Mouse (Mus musculus): ENCODE results near the gene Ifi205. TPM values are rescaled to one million over a fixed set of nuclear protein-coding genes. Genes with fewer than 3 reads are reported as not detected.
"Not testable (repeated sequence)": the region's sequence is repeated elsewhere in the genome, so short reads cannot be mapped to it uniquely, and the experiment has no call there.

The Ifi205 gene
- polyA plus RNA-seq, 1 experiment from 2014 or later, result 0.22 TPM

- H3K9ac ChIP-seq, result no peak within 1 kb of the TSS
- no peaks in the 10 kb centered on the region for H3K27me3 ChIP-seq
- H3K4me1 ChIP-seq, result no peaks in the 10 kb centered on the region
- ATAC-seq (ENCODE audit: low FRiP score, low read depth), result no peak
- H3K27ac ChIP-seq, result no peak within 1 kb of the TSS
- no peak within 1 kb of the TSS for H3K4me3 ChIP-seq
- WGBS, result 79% methylated on average over 7 of the region's 7 CpGs
- no peaks in the 10 kb centered on the region for H3K9me3 ChIP-seq
- H3K4me2 ChIP-seq (replicated peaks), result no peak within 1 kb of the TSS
- H3K36me3 ChIP-seq, result no peaks in the 10 kb centered on the region
Measured at GRCm38 (mm10) chr1:174040523-174041177, 9.0 kb upstream of the Ifi205 start, which contains the start of gene Olfr433. Gene Olfr433, plus strand, starts transcription at chr1:174040705.

- WGBS, result 90% methylated on average over 3 of the region's 3 CpGs
- no peak overlapping the region for H3K9ac ChIP-seq
- no peak overlapping the region for H3K4me2 ChIP-seq (replicated peaks)
- no peak overlapping the region for H3K27ac ChIP-seq
- H3K9me3 ChIP-seq, result no peaks in the 10 kb centered on the region
- H3K4me1 ChIP-seq, result no peaks in the 10 kb centered on the region
- no peak overlapping the region for H3K4me3 ChIP-seq
- ATAC-seq (ENCODE audit: low FRiP score, low read depth), result no peak
- H3K36me3 ChIP-seq, result no peaks in the 10 kb centered on the region
- no peaks in the 10 kb centered on the region for H3K27me3 ChIP-seq
Measured at GRCm38 (mm10) chr1:174038480-174038879, 6.9 kb upstream of the Ifi205 start.

- no peak for ATAC-seq (ENCODE audit: low FRiP score, low read depth)
- WGBS, result 38% methylated on average over 4 of the region's 4 CpGs
Measured at GRCm38 (mm10) chr1:174035841-174036240, 4.2 kb upstream of the Ifi205 start.

DNA sequence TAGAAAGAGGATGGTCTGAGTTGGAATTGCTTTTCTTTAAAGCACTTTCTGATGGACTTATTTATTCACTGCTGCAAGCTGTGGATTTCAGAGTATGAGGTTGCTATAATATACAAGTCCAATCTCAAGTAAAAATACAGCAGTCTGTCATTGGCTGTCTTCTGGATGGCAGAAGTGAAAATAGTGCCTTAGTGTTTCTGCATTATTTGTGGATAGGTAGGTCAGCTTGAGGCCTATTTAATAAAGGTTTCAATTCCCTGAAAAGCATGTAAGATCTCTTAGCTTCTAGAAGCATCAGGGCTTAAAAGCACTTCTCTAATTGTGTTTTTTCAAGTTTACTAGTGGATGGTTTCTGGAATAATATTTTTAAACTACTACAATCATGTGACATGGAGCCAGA lies 24.6 kb downstream of the Ifi205 start:
- H3K27ac ChIP-seq; ATAC-seq (ENCODE audit: low FRiP score, low read depth); H3K4me3 ChIP-seq: not testable (repeated sequence)

More at GRCm38 (mm10) chr1:174035841-174036240, 4.2 kb upstream of the Ifi205 start:
- Histone ChIP-seq H3K27me3 (no peaks in the 10 kb centered on the region), H3K4me1 (no peaks in the 10 kb centered on the region), H3K36me3 (no peaks in the 10 kb centered on the region), H3K4me2 (replicated peaks) (no peak overlapping the region), H3K4me3 (no peak overlapping the region), H3K9me3 (no peaks in the 10 kb centered on the region), H3K27ac (no peak overlapping the region), H3K9ac (no peak overlapping the region)

DNA sequence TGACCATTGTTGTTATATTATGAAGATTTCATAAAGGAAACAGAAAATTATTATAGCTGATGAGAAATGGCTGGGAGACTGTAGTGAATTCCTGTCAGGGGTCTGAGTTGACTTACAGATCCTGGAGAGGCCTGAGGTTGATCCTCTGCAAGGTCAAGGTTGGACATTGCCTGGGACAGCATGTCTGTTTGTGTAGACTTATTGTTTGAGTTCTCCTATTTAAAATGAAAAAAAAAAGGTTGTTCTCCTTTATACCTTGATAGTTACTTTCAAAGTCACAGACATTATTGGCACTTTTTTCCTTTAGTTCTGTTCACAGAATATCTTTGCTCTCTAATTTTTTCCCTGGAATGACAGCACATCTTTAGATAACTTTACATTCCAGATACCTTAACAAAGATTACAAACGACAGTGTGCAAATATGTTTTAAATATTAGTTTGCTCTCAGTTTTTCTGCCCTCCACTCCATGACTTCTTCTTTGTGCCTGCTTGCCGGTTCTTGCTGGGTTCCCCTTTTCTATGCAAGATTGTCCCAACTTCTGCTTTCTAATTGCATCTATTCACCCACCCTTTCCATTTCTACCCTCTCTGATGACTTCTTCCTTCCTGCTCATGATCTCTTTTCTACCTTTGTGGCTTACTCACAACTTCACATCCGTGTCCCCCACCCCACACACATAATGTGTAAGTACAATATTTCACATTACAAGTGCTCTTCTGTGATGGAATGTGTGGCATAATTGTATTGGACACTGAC lies 27.1 kb downstream of the Ifi205 start:
- not testable (repeated sequence) for H3K9me3 ChIP-seq; H3K4me3 ChIP-seq; H3K36me3 ChIP-seq; H3K27ac ChIP-seq; ATAC-seq (ENCODE audit: low FRiP score, low read depth); H3K4me2 ChIP-seq (replicated peaks); H3K9ac ChIP-seq; H3K4me1 ChIP-seq; H3K27me3 ChIP-seq
- 79% methylated on average over 2 of the region's 3 CpGs for WGBS

More for the DNA sequence above, 24.6 kb downstream of the Ifi205 start:
- H3K9ac ChIP-seq; H3K4me1 ChIP-seq; H3K9me3 ChIP-seq; H3K36me3 ChIP-seq; H3K27me3 ChIP-seq; H3K4me2 ChIP-seq (replicated peaks): not testable (repeated sequence)

- no peak overlapping the region for H3K4me3 ChIP-seq
- H3K4me1 ChIP-seq, result no peaks in the 10 kb centered on the region
- no peak for ATAC-seq (ENCODE audit: low FRiP score, low read depth)
- H3K36me3 ChIP-seq, result no peaks in the 10 kb centered on the region
- no peak overlapping the region for H3K4me2 ChIP-seq (replicated peaks)
- 76% methylated on average over 4 of the region's 4 CpGs for WGBS
- no peak overlapping the region for H3K27ac ChIP-seq
- no peaks in the 10 kb centered on the region for H3K27me3 ChIP-seq
- H3K9me3 ChIP-seq, result no peaks in the 10 kb centered on the region
- no peak overlapping the region for H3K9ac ChIP-seq
Measured at GRCm38 (mm10) chr1:173995003-173995402, 36.6 kb downstream of the Ifi205 start.

DNA sequence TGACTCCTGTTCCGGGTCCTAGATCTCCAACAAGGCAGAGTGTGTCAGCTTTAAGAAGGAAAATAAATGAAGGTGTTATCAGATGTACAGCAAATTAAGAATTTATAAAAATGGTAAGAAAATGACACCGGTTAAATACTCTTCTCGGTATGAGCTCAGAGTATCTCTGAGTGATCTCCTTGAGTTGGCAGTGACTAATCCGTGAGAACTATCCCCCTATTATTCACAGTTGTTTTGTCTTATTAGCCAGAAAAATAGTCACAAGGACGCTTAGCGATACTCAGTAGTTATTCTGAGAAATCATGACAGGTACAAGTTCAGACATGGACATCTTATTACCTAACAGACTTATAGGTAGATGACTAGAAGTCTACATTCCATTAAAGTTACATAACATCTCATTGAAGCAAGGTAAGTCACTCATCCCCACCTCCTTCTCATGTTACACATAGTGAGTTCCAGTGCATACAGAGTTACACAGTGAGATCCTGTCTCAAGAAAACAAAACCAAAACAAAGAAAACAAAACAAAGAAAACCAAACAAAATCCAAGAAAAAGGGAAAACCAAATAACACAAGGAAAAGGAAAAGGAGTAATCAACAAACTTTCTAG lies 48.8 kb downstream of the Ifi205 start, which contains the start of gene Ifi202b:
Gene Ifi202b, minus strand, starts transcription at position 51 of the 612 bp plus-strand sequence.
- 81% methylated on average over 6 of the region's 6 CpGs for WGBS
- H3K4me3 ChIP-seq; H3K4me2 ChIP-seq (replicated peaks); H3K4me1 ChIP-seq; H3K36me3 ChIP-seq; H3K27ac ChIP-seq; H3K9ac ChIP-seq; H3K27me3 ChIP-seq; ATAC-seq (ENCODE audit: low FRiP score, low read depth); H3K9me3 ChIP-seq: not testable (repeated sequence)

DNA sequence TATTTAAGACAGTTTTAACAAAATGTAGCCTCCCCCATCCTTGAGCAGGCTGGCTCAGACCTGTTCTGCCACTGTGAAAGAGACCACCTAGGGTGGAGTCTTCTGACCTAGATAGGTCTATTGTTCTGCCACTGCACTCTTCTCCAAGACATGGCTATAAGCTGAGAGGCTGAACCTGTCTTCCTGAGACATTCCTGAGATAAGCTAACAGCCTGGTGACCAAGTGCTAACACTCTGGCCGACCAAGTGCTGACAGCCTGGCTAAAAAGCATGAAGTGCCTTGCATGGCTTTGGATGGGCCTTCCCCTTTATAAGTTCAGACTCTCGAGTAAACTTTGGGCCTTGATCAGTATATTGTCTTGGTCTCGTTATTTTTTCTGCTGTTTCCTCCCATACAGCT lies 50.6 kb downstream of the Ifi205 start:
- not testable (repeated sequence) for H3K27me3 ChIP-seq; H3K4me3 ChIP-seq; ATAC-seq (ENCODE audit: low FRiP score, low read depth); H3K27ac ChIP-seq; H3K36me3 ChIP-seq; H3K4me1 ChIP-seq; H3K4me2 ChIP-seq (replicated peaks); H3K9me3 ChIP-seq; H3K9ac ChIP-seq
- WGBS, result 49% methylated on average over 3 of the region's 3 CpGs

- Histone ChIP-seq H3K9me3 (no peaks in the 10 kb centered on the region), H3K9ac (no peak overlapping the region), H3K4me1 (no peaks in the 10 kb centered on the region)
Measured at GRCm38 (mm10) chr1:173977622-173978021, 54.0 kb downstream of the Ifi205 start.

DNA sequence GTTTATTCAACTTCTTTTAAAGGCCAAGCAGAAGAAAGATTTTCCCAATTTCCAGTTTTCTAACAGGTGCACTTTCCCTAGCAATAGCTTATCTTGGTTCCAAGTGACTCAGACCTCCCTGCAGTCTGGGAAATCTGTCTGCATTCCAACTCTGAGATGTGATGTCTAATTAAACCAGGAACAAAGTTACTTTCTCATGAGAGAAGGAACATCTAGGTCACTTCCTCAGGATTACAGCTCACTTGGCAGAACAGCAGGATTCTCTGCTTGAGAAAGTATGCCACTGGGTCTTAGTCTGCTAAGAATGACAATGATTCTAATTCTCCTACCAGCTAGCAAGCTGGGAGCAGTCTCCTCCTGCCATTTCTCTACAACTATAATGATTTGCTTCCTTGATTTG lies 58.5 kb downstream of the Ifi205 start:
- no peak overlapping the region for H3K4me2 ChIP-seq (replicated peaks)
- no peaks in the 10 kb centered on the region for H3K9me3 ChIP-seq
- no peak for ATAC-seq (ENCODE audit: low FRiP score, low read depth)
- no peak overlapping the region for H3K27ac ChIP-seq
- H3K27me3 ChIP-seq, result no peaks in the 10 kb centered on the region
- H3K4me1 ChIP-seq, result no peaks in the 10 kb centered on the region
- no peak overlapping the region for H3K4me3 ChIP-seq
- no peaks in the 10 kb centered on the region for H3K36me3 ChIP-seq
- no peak overlapping the region for H3K9ac ChIP-seq

More at GRCm38 (mm10) chr1:173977622-173978021, 54.0 kb downstream of the Ifi205 start:
- Histone ChIP-seq H3K36me3 (no peaks in the 10 kb centered on the region), H3K27ac (no peak overlapping the region), H3K4me2 (replicated peaks) (no peak overlapping the region), H3K4me3 (no peak overlapping the region), H3K27me3 (no peaks in the 10 kb centered on the region)
- ATAC-seq (ENCODE audit: low FRiP score, low read depth), result no peak

Measured in limb, embryonic 13.5 days (tissue).